Mouse (Mus musculus) mammary gland, adult 2 months (tissue): ENCODE measurements around the gene Gon7. TPM values are rescaled to one million over a fixed set of nuclear protein-coding genes. Genes with fewer than 3 reads are reported as not detected.

ENCODE experiments used
- polyA plus RNA-seq: library from polyadenylated mRNA; depleted of rRNA; stranded (reverse); fragments of >200 nt; gene quantifications from 2 replicates; pipeline ENCODE4 v1.2.3, GENCODE M21; 2012; ENCODE audit warnings: low replicate concordance; rRNA removed

The Gon7 gene
- polyA plus RNA-seq = 3.1 and 11.6 TPM in 2 replicates

GRCm38 (mm10) chr12:102757689-102758402, at the start of gene Gon7, which contains the start of the genes Gm28051 and Ubr7:
Gene Gon7 (minus strand): TSS chr12:102757803.
Gene Gm28051 (minus strand): TSS chr12:102757765.
Gene Ubr7 (plus strand): TSS chr12:102757967.

DNA sequence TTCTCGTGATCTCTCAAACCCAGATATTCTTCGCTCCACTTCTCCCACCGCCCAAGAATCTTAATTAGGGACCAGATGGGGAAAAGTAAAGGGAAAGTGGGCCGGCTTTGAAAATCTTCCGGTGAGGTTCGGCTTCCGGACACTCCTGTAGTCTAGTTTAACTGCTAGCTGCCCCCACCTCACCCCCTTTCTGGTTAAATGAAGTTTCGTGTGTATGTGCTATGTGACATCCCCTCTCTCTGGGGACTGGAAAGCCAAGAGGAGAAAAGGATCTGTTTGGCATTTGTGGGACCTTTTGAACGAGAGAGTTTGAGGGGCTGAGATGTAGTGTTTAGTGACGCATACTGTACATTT, 777 bp upstream of the Gon7 start, which contains the start of gene Gm20604:
TSS of gene Gm20604 (minus strand) at position 270 of the 354 bp plus-strand sequence.

GRCm38 (mm10) chr12:102743589-102744574, 13.7 kb downstream of the Gon7 start, which contains the start of the genes Moap1 and Tmem251:
Gene Moap1 (minus strand): TSS chr12:102743661.
Gene Tmem251 (plus strand): TSS chr12:102743762.

GRCm38 (mm10) chr12:102704457-102705198, 53.0 kb downstream of the Gon7 start, which contains the start of gene Itpk1:
Gene Itpk1 (minus strand): TSS chr12:102704930.

Other genes with a start within 250 kb of the Gon7 start
- gene Chga, start 202.8 kb downstream of the Gon7 start, polyA plus RNA-seq = 0.11 and 0.19 TPM in 2 replicates
- gene Itpk1, start 52.9 kb downstream of the Gon7 start, polyA plus RNA-seq = 42.9 and 44.3 TPM in 2 replicates
- gene Moap1, start 14.1 kb downstream of the Gon7 start, polyA plus RNA-seq = 0.66 TPM in 1 of 2 replicates, not detected in the other
- gene Tmem251, start 14.0 kb downstream of the Gon7 start, polyA plus RNA-seq = 2.9 and 3.3 TPM in 2 replicates
- gene Gm28051, start within 50 bp of the Gon7 start, polyA plus RNA-seq = not detected in 2 replicates
- 11.0 and 13.8 TPM in 2 replicates for gene Ubr7, start 164 bp upstream of the Gon7 start, polyA plus RNA-seq
- gene Gm20604, start 869 bp upstream of the Gon7 start, polyA plus RNA-seq = 1.2 and 2.4 TPM in 2 replicates
- 12.6 and 17.5 TPM in 2 replicates for gene Btbd7, start 120.7 kb upstream of the Gon7 start, polyA plus RNA-seq
- gene Cox8c, start 141.5 kb upstream of the Gon7 start, polyA plus RNA-seq = not detected in 2 replicates
- 0.14 and 0.34 TPM in 2 replicates for gene Unc79, start 191.1 kb upstream of the Gon7 start, polyA plus RNA-seq